Mouse (Mus musculus) liver, embryonic 14.5 days (tissue): ENCODE measurements around the gene Ezr.

Experiments used
- CTCF ChIP-seq: IDR thresholded peaks from 2 replicates; pipeline ENCODE4 v1.5.1; 2016; ENCODE audit warnings: antibody characterized with exemption, low read depth, control low read depth
- EP300 ChIP-seq: IDR thresholded peaks from 2 replicates; pipeline ENCODE4 v1.6.1; 2016; ENCODE audit warnings: antibody characterized with exemption, low read depth

- no peak for TF ChIP-seq CTCF
- no peak for TF ChIP-seq EP300
These were observed 1.3 kb downstream of the Ezr start for GRCm38 (mm10) chr17:6781273-6781672.
